Mouse (Mus musculus) adrenal gland, postnatal 36 days (tissue): ENCODE results near the gene Zcchc24. TPM values are rescaled to one million over a fixed set of nuclear protein-coding genes. Genes with fewer than 3 reads are reported as not detected.

ENCODE experiments used
- DNase-seq, 2 experiments: peaks; one replicate each; pipeline ENCODE4 v3.0.0; 2021; ENCODE audit warnings: mixed read lengths in 1 of 2
- total RNA-seq, 2 experiments: library from RNA; stranded (reverse); gene quantifications; 2 replicates each; pipeline ENCODE4 v1.2.3; 2021

The Zcchc24 gene
- total RNA-seq, 2 experiments from 2014 or later, result 21.2 to 21.3 TPM

DNA sequence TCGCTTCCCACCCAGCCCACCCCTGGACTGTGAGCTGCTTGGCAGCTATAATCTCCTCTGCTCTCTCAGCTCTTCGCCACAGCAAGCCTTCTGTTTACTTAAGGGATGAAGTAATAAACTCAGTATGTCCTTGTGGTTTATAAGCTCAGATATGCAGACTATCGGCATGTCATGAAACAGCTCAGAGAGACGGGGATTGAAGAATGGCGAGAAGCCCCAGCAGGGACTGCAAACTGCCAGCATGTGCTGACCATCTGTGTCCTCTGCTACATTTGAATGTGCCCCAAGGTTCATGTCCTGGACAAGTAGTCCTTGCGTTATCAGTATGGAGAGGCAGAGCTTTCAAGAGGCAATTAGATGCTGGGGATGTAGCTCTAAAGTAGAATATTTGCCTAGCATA lies 7.5 kb upstream of the Zcchc24 start:
- no peak for DNase-seq

DNA sequence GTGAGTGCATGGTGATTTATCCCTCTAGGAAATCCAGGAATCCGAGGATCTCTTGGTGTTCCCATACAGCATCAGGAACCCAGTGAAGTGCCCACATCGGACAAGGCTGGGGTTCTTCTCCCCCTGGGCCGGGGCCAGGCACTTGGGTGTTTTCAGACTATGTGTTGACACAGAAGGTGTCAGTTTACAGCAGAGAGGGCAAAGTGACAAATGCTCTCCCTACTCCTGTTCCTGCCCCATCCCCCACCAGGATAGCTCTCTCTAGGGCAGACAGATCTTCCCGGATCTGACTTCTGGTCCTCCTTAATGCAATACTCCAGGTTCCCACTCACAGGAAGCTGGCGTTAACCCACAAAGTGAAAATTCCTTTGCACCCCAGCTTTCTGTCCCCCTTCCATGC lies 5.3 kb upstream of the Zcchc24 start:
- DNase-seq, result peak in 1 of 2 experiments; percentile 33

DNA sequence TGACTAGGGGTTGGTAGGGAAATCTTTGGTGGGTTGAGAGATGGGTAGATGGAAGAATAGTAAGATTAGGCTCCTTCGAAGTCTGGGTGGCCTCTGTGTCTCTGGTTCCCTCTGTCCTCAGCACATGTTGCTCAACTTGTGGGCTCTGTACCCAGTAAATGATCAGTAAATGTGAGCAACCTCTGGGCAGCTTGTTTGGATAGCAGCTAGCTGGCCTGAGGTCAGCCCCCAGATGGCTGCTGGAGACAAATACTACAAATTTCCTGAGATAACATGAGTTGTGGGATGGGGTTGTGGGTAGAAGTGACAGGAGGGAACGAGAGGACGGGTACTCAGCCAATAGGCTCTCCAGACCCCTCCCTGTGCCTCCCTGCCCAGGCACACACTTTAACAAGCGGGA lies 4.2 kb upstream of the Zcchc24 start:
- no peak for DNase-seq

DNA sequence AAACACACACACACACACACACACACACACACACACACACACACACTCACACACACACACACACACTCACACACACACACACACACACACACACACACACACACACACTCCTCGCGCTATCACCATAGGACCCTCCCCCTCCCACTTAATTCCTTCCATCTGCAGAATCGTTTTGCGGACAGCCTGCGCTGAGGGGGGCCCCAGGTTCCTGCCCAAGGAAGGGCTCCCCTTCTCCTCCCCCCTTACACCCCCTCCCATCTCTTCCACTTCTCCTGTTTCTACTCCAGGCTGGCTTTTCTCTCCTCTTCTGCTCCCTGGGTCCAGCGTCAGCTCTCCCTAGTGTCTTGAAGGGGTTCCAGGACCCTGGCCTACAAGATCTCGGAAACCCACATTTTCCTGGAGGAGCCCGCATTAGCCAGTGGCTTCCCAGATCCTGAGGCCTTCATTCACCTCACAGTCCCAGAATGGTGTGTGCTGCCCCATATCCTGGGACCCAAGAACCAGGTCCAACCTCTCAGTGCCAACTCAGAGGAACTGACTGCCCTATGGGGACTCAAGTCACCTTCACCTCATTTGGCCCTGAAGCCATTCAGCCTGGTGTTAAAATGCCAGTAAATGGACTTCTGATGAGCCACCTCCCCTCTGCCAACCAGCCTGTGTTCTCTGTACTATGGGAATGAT lies 927 bp upstream of the Zcchc24 start:
- DNase-seq, result peak in 1 of 2 experiments; percentile 21

DNA sequence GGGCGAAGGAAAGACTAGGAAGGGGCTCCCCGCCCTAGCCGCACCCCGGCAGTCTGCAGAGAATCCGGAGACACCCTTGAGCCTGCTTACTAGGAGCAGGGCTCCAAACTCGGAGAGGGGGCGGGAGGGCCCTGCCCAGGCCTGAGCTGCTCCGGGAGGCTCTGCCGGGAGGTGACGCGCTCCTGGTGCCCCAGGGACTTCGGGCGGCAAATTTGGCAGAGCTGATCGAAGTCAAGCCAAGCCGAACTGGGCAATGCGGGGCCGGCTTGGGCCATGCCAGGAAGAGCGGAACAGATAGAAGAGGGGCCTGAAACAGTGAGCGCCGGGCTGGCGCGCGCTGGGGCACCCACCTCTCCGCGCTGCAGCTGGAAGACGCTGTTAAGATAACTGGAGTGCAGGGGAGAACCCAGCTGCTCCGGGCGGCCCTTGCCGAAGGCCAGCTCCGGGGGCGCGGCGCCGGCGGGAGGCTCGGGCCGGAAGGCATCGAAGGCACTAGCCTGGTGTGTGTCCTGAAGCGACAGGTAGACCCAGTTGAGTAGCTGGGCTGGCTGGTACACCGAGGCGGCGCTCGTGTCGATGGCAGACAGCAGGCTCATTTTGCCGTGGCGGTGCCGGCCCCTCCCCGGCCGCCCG lies 462 bp downstream of the Zcchc24 start:
- peak; percentile 63 to 78 for DNase-seq

DNA sequence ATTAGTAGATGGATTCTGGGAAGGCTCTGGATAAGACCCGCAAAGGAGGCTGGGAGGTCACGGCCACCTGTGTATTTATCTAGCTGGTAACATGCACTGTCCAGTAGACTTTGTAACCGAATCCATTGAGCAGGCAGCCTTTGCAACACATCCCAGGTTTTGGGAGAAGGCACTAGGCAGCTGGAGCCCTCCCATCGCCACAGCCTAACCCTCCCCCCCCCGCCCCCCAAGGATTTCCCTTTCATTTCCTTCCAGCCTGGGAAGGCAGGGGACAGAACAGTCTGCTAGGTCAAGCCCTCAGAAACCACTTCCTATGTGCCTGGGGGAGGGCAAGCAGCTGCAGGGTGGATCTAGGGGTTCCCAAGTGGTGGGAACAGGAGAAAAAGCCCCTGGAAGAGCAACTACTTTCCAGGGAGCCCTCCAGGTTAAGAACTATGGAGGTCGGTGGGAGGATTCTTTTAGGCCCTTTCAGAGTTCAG lies 1.1 kb downstream of the Zcchc24 start:
- DNase-seq, result peak in 1 of 2 experiments; percentile 48

DNA sequence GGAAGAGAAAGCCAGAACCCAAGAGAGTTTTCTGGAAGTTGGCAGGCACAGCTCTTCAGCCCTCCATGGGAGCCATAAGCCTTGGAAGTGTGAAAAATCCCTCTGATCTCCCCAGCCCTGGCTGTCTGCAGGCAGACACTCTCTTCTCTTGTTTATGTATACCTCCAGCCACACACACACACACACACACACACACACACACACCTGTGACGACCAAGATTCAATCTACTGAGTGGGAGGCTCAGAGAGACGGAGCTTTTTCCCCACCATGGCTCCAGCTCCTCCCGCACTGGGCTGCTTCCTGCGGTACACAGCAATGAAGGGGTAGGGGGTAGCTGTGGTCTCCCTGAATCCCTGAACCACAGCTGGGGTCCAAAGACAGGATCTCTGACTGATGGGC lies 2.4 kb downstream of the Zcchc24 start:
- DNase-seq, result no peak

DNA sequence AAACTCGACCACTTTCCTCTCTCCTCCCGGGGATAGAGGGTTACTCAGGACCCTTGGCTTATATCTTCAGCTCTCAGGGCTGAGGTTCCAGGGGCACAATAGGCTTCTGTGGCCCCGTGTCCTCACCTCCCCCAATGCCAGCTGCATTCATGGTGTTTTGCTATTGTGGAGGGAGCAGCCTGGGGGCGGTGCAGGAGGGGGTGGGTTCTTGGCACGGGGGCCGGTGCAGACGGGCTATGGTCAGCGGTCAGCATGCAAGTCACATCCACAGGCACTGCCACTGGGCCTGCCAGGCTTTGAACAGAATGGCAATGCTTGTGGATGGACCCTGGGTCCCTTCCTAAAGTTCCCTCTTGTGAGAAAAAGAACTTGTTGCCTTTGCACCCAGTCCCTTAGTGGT lies 2.9 kb downstream of the Zcchc24 start:
- DNase-seq, result no peak

DNA sequence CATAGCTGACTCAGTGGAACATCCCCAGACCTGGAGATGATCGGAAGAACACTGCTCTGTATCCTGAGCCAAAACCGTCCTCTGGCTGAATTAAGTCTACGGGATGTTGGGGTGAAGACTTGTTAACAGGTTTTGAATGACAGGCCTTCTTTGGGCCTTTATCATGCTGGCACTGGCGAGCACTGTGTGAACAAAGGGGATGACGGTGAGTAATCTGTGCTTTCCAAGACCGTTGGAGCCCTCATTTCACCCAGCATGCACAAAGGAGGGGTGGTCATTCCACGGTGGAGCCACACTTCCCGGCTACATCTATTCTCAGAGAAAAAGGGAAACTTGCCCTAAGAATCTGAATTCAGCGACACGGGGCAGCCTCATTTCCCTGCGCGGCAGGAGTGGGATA lies 3.7 kb downstream of the Zcchc24 start:
- DNase-seq, result no peak

DNA sequence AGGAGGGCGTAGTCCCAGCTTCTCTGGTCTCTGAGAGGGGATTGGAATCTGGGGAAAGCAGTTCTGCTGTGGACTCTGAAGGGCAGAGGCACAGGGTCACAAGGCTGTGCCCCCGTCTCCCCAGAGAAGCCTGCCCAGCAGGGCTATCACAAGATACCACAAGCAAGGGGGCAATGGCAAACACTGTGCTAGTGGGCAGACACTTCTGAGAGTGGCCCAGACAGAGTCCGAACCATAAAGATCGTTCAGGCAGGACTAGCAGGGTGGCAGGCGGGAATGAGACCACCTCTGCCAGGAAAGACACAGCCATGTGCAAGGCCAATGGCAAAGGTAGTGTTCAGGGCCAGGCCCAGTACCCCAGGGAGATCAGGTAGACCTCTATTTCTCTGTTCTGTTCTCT lies 7.7 kb downstream of the Zcchc24 start:
- no peak for DNase-seq

DNA sequence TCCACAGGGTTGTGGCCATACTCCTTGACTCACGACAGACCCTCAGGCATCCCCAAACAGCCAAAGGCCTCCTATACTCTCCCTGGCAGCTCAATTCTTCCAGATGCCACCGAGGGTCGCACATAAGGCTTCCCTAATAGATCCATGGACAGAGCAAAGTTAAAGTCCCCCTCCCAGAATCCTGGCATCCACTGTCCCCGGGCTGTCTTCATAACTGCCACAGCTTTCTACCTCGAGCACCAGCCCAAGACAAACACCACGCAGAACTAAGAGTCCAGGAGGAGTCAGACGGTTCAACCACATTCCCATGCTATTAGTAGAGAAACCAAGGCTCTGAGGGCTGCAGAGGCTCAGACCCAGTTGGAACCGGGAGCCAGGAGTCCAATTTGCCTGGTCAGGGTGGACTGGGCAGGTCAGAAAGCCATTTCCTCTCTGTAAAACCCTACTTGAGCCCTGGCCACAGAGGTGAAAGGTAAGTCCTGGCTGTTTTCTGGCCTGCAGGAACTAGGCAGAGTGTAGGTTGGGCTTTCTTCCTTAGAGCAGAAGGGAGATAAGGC lies 8.8 kb downstream of the Zcchc24 start:
- DNase-seq, result no peak

DNA sequence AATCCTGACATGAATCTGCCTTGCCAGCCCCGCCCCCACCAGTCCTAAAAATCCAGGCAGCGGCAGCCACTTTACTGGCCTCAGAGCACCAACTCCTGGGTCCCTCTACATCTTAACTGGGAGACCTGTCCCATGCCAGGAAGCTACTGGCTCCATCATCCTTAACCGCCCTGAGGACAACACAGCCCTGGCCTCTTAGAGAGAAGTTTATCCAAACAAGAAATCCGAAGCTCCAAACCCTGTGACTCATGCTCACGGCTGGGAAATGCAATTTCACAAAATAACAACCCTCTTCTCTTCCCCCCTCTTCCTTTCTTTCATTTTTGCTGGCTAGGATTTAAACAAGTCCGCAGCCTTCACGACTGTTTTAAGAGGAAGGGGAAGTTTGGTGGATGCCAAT lies 9.3 kb downstream of the Zcchc24 start:
- DNase-seq, result no peak

DNA sequence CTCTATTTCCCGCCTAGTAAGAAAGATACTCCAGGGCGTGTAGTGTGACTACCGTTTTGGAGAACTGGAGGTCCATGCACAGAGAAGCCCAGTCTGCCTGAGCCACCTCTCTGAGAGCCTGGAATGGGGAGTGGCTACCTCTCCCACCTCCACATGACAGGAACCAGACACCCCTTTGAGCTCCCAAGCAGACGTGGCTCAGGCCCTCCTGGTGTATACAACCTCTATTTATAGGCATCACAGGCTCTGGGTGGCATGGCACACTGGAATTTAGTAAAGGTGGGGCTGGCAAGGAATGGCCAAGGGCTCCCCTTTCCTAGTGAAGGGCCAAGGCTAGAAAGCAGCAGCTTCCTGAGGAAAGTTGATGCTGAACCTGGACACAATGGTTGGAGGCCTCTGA lies 10.9 kb downstream of the Zcchc24 start:
- no peak for DNase-seq

DNA sequence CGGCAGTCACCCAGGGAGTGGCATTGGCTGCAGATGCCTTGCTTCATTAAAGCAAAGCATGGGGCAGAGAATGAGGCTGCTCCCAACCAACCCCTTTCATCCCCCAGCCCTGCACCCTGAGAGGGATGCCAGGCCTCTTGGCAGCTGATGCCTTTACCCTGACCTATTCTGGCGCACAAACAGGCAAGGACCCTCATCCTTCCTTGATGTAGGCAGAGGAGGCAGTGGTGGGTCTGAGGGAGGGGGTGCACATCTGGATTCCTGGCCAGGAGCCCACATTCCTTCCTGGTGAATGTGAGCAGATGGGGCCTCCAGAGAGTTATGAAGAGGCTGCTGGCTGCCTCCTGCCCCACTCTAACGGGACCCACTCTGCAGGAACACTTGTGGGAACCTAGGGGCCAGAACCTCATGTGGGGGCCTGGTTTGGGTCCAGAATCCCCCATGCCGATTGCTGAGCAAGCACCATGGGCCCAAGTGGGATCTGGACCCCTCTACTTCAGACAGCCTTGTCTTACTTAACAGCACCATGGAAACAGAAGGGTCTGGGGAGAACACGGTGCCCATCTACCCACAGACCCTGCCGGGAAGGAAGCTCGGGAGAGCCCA lies 12.4 kb downstream of the Zcchc24 start:
- DNase-seq, result no peak

DNA sequence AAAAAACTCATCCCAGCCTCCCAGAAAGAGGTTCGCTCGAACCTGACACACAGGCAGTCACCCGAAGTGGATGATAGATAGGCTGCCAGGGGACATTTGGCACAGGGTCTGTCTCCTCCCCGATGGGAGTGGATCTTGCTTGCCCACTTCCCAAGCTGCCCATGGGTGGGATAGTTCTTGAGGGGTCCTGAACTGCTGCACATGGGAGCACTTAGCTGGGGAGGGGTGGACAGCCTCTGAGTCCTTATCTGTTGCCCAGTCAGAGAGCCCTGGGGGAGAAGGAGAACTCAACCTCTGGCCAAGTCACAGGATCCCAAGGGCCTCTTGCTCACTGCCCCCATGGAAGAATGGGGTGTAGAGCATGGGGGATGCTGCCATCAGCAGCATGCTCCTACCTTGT lies 13.3 kb downstream of the Zcchc24 start:
- DNase-seq, result no peak

DNA sequence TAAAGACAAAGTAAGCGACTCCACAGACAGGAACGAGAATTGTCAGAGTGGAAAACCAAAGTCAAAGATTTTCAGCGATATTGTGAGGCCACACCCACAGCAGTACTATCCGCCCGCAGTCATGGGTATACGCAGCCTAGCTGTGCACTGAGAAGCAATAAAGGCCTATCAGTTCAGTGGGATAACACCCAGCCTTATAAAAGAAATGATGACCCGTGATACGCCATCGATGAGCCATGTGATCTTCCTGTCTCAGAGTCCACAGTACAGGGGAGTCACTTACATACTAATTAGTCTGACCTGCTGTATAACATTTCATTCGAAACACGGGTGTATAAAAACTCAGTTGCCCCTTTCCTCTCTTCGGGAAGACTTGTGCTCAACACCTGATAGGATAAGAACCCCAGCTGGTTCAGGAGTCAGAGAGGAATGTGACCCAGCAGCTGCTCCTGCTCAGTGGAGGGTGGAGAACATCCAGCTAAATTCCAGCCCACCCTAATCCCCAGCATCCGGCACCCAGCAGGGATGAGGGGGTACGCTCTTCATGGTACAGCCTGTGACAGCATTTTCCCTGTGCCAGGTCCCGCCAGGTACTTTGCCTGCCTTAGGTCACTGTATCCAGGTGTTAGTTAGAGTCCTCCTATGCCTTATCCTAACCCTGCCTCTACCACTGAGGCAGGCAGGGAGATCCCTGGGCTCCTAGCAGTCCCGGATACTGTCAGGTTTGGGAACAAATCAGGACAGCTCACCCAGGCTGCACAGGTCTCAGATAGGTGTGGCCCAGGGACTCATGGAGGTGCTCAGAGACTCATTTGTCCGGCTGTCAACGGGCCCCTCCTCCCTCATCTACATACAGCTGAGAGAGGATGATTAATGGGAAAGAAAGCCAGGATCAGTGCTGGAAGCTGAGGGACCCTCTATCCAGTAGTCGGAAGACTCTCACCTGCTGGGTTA lies 14.0 kb downstream of the Zcchc24 start:
- no peak for DNase-seq

DNA sequence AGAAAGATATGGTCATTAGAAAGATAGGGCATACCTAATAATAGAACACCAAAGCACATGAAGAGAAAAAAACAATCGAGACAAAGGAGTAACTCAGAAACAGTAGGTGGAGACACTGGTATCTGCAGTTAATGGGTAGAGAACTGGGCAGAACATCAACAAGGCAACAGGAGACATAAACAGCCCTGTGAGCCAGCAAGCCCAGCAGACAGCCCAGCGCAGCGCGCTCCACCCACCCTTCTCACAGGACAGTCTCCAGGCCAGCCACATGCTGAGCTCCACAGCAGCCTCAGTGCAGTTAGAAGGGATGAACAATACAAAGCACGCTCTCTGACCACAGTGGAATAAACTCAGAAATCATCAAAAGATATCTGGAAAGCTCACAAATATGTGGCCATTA lies 15.8 kb downstream of the Zcchc24 start:
- DNase-seq, result no peak

DNA sequence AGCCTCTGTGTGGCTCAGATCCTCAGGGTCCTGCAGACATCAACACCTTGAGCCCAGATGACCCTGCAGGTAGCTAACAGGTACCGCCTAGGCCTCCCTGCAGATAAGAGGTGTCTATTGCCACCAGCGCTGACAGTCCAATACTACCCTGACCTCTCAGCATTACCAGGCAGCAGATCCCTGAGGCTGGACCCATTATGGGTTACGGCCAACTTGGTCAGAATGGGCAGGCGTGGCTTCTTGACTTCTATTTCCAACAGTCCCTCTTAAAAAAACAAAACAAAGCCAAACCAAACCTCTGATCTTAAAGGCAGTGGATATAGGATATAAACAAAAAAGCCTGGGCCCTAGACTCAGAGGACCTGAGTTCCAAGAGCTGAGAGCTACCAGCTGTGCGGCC lies 17.8 kb downstream of the Zcchc24 start:
- DNase-seq, result no peak

DNA sequence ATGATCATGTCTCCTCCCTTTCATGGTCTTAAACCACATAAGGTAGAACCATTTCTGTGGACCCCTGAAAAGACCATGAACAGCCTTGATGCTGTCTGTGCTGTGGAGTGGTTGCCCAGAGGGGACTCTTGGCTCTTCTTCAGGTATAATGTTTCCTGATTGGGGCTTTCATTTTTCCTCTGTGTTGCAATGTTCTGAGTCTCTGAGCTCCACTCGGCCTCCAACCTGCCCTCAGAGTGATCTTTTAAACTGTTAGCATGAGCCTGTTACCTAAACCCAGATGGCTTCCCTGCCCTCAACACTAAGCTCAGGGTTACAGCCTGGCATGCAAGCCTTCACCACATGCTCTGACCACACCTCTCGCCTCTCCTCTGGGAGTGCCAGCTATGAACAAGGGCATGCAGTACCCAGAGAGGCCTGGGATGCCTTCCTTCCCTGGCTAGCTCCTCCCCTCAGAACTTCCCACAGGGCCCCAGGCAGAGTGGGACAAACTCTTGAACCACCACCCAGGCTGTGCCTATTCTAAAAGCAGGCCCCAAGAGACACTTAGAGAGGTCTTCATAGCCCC lies 18.3 kb downstream of the Zcchc24 start:
- peak; percentile 39 to 41 for DNase-seq

DNA sequence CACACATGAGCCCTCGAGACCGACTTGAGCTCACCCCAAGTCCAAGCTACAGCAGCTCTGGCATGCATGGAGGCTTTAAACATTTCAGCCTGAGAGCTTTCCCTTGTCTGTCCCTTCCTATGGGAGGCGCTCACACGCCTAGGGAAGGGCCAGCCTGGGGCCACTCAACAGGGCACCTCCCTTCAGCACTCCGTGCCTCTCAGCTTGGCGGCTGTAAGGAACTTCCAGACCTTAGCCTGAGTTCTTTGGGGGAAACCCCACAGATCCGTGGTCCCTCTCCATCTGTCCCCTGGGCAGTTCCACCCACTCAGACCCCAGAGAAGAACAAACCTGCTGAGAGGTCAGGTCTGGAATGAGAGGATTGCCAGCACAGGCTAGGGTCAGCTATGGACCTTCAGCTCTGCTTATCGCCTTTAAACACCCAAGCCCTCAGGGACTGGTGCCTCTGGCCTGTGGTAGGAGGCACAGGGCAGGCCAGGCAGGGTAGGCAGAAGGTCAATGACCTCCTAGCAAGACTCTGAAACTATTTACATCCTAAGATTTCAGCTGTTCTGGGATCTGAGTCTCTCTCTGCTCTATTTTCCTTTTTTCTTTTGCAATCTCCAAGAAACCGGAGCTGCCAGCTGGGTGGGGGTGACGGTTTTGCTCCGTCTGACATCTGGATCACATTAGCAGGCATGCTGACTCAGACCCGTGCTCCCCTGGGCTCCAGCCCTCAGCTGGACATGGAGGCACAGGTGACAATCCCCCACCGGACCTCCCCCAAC lies 19.5 kb downstream of the Zcchc24 start:
- DNase-seq, result peak; percentile 36 to 64
